Mouse (Mus musculus) lung, adult 2 months (tissue): ENCODE results near the gene Gm20388. TPM values are rescaled to one million over a fixed set of nuclear protein-coding genes. Genes with fewer than 3 reads are reported as not detected.

ENCODE experiments used
- DNase-seq: peaks from one replicate; pipeline ENCODE4 v3.0.0; 2022
- H3K4me1 ChIP-seq: fragments of 200-500 bp; 2 replicates; pipeline ENCODE4 v1.6.1; 2011; ENCODE audit warnings: low read length; ENCODE audit not compliant: control insufficient read depth, insufficient read depth
- H3K4me3 ChIP-seq: fragments of 200-500 bp; replicated peaks from 2 replicates; pipeline ENCODE3; 2011; ENCODE audit warnings: low read depth, mild to moderate bottlenecking, control low read depth, low read length; ENCODE audit errors: extremely low read depth
- CTCF ChIP-seq: fragments of 200-500 bp; IDR thresholded peaks from 2 replicates; pipeline ENCODE4 v1.5.1; 2011; ENCODE audit warnings: mild to moderate bottlenecking, low read length, control low read depth; ENCODE audit not compliant: insufficient read depth
- POLR2A ChIP-seq: fragments of 200-500 bp; IDR thresholded peaks from 2 replicates; pipeline ENCODE4 v1.6.1; 2011; ENCODE audit warnings: low read depth, mild to moderate bottlenecking, control low read depth, low read length, borderline replicate concordance; ENCODE audit errors: extremely low read depth
- WGBS: fragments of 180-500 bp; shearing (Covaris S2); methylation state at CpG from one replicate; pipeline ENCODE4 v1.1.7; 2018; 5-methylcytosine and 5-hydroxymethylcytosine counted together
- polyA plus RNA-seq: library from polyadenylated mRNA; depleted of rRNA; stranded (reverse); fragments of >200 nt; gene quantifications from 2 replicates; pipeline ENCODE4 v1.2.3, GENCODE M21; 2012

The Gm20388 gene
- polyA plus RNA-seq, 1 experiment, result 67.8 TPM

DNA sequence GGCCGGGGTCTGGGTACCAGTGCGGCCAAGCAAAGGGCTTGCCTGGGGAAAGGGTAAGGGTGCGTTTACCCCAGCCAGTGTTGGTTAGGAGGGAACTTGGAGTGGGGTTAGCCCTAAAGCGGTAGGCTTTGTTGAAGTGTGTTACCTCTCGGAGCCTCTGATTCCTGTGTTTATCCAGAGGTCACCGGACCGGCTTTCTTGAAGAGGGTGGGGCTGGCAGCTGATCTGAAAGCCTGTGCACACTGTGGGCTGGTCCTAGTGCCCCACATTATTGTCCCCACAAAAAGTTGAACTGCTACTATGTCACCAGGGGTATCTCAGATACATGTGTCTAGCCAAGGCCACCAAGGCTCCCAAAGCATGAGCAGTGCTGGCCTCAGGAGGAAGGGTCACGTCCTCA lies 2328.1 kb downstream of the Gm20388 start:
- TF ChIP-seq CTCF, result no peak
- no peak for TF ChIP-seq POLR2A
- H3K4me1 ChIP-seq, result no peaks in the 10 kb centered on the region
- DNase-seq, result no peak
- H3K4me3 ChIP-seq, result no peak overlapping the region
- WGBS, result 23% methylated on average over 8 of the region's 8 CpGs

DNA sequence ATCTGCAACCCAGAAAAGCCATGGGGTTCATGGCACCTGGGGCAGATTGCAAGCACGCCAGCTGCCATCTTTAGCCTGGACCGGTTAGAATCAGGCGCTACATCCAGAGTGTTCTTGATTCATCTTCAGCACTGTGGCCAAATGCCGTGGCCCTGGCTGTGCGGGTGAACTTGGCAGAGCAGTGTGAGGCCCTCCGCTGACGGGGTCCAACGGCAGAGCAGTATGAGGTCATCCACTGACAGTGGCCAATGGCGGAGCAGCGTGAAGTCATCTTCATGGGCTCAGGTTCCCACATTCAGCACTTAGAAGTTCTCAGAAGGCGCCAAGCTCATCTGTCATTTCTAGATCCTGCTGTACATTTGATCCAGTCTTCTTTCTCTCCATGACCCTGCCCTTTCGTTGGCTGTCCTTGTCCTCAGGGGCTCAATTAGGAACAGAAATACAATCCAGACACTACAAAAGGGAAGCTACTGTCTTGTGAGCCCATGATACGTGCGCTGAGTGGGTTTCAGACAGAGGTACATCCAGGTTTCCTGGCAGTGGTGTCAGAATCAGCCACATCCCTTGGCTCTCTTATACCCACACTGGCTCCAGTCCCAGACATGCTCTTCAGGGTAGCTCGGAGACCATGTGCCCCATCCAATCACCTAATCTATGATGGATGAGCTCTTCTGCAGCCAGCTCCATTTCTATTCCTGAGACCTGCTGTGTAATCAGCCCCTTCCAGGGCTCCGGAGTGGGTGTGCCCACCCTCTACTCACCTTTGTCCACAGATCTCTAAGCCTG lies 2329.8 kb downstream of the Gm20388 start:
- H3K4me3 ChIP-seq, result no peak overlapping the region
- 76% methylated on average over 16 of the region's 16 CpGs for WGBS
- TF ChIP-seq POLR2A (no peak), CTCF (no peak)
- DNase-seq, result no peak
- H3K4me1 ChIP-seq, result no peaks in the 10 kb centered on the region

DNA sequence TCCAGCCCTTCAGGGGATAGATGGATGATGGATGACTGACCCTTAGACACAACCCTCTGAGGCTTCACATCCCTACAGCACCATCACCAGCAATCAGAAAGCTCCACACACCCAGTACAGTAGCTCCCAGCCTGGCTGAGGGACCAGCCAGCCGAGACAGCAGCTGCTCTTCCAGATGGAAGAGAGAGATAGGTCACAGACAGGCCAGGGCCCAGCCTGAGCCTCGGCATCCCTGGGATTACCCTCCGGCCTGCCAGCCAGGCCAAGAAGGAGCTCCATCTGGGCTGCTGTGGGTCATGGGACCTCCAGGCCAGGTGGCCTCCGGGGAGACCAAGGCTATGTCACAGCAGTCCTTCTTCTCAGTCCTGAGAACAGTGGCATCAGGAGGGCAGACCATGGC lies 2332.7 kb downstream of the Gm20388 start:
- no peak overlapping the region for H3K4me3 ChIP-seq
- TF ChIP-seq CTCF (no peak), POLR2A (no peak)

DNA sequence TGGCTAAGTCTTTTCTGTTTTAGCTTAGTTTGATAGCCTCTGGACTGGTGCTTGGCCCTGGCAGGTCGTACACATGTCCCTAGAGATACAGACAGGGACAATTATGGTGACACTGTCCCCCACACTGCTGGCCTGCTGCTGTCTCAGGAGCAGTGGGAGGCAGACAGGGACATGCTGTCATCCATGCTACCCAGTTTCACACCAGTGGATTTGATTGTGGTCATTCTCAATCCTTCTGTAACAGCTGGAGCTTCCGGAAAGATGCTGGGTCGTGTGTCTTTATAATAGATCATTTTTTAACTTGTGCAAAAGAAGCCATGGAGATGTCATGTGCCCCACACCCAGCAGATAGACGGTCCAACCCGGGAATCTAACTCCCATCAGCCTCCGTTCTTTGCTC lies 2334.5 kb downstream of the Gm20388 start:
- DNase-seq, result no peak
- Histone ChIP-seq H3K4me1 (no peaks in the 10 kb centered on the region), H3K4me3 (no peak overlapping the region)
- TF ChIP-seq CTCF (no peak), POLR2A (no peak)
- 78% methylated on average over 6 of the region's 6 CpGs for WGBS

More for the DNA sequence above, 2332.7 kb downstream of the Gm20388 start:
- no peak for DNase-seq
- no peaks in the 10 kb centered on the region for H3K4me1 ChIP-seq
- 67% methylated on average over 4 of the region's 4 CpGs for WGBS

- no peak for DNase-seq
- 45% methylated on average over 12 of the region's 12 CpGs for WGBS
- TF ChIP-seq CTCF, result no peak
- TF ChIP-seq POLR2A, result no peak
- H3K4me3 ChIP-seq, result no peak overlapping the region
- H3K4me1 ChIP-seq, result no peaks in the 10 kb centered on the region
Observed at GRCm38 (mm10) chr8:122246257-122247211, 2335.9 kb downstream of the Gm20388 start.

DNA sequence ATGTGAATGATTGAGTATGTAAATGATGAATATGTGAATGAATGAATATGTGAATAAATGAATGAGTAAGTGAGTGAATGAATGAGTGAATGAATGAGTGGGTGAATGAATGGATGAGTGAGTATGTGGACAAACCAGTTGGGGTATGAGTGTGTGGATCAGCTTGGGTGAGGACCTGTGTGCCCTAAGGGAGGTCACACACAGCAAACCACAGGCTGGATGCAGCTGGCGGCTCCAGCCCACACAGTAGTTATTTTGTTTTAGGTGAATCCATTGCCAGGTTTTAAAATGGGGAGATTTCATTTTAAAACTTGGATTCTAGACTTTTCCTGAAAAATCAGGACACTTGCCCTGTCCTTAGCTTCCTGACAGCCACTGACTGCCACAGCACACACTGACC lies 2341.1 kb downstream of the Gm20388 start:
- no peak overlapping the region for H3K4me3 ChIP-seq
- 90% methylated on average over 1 of the region's 1 CpGs for WGBS
- no peak for DNase-seq
- no peaks in the 10 kb centered on the region for H3K4me1 ChIP-seq
- TF ChIP-seq POLR2A (no peak), CTCF (no peak)

- Histone ChIP-seq H3K4me1 (no peaks in the 10 kb centered on the region), H3K4me3 (no peak overlapping the region)
- TF ChIP-seq POLR2A (no peak), CTCF (no peak)
- 57% methylated on average over 5 of the region's 5 CpGs for WGBS
- DNase-seq, result no peak
Observed at GRCm38 (mm10) chr8:122252366-122252765, 2341.7 kb downstream of the Gm20388 start.

DNA sequence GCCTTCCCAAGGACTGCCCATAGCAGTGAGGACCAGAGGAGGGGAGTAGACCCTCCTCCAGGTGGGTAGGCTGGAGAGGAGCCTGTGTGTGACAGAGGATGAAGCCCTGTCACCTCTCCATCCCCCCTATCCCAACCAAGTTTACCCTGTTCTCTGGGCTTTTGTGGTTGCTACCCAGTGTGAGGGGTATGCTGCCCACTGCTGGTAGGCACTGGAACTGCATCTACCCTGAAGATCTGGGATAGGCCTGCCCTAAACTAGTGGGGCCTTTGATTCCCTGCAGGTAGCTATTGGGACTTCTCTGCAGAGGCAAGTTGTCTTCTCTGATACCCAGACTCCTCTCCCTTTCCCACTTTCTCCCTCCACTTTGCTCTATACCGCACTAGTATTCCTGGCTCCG lies 2348.7 kb downstream of the Gm20388 start:
- peak; percentile 77 for DNase-seq
- Histone ChIP-seq H3K4me1 (no peaks in the 10 kb centered on the region), H3K4me3 (no peak overlapping the region)
- 75% methylated on average over 2 of the region's 2 CpGs for WGBS
- TF ChIP-seq CTCF, result peak; percentile 99
- no peak for TF ChIP-seq POLR2A

- TF ChIP-seq CTCF (no peak), POLR2A (no peak)
- Histone ChIP-seq H3K4me1 (no peaks in the 10 kb centered on the region), H3K4me3 (no peak overlapping the region)
- DNase-seq, result no peak
- WGBS, result 66% methylated on average over 9 of the region's 9 CpGs
Observed at GRCm38 (mm10) chr8:122260755-122261154, 2350.1 kb downstream of the Gm20388 start.

- TF ChIP-seq POLR2A (no peak), CTCF (no peak)
- DNase-seq, result no peak
- Histone ChIP-seq H3K4me3 (no peak overlapping the region), H3K4me1 (no peaks in the 10 kb centered on the region)
- 71% methylated on average over 16 of the region's 16 CpGs for WGBS
Observed at GRCm38 (mm10) chr8:122262835-122263234, 2352.2 kb downstream of the Gm20388 start.
